Mouse (Mus musculus): ENCODE data around the gene Pid1.

Pid1 gene

GRCm38 (mm10) chr1:84056306-84056705 lies 307.7 kb downstream of the Pid1 start:
- H3K27me3 ChIP-seq (ENCODE audit: control insufficient read depth, insufficient read depth, low read length, poor library complexity, severe bottlenecking): no peaks in the 10 kb centered on the region
- no peaks in the 10 kb centered on the region for H3K36me3 ChIP-seq (ENCODE audit: control insufficient read depth, insufficient read depth, low read length, poor library complexity, severe bottlenecking)
- no peak for DNase-seq (ENCODE audit: low read depth, low spot score)

GRCm38 (mm10) chr1:84025746-84026145 lies 338.2 kb downstream of the Pid1 start:
- H3K27me3 ChIP-seq (ENCODE audit: control insufficient read depth, insufficient read depth, low read length, poor library complexity, severe bottlenecking): no peaks in the 10 kb centered on the region
- DNase-seq (ENCODE audit: low read depth, low spot score): no peak
- no peaks in the 10 kb centered on the region for H3K36me3 ChIP-seq (ENCODE audit: control insufficient read depth, insufficient read depth, low read length, poor library complexity, severe bottlenecking)

- Histone ChIP-seq H3K27me3 (ENCODE audit: control insufficient read depth, insufficient read depth, low read length, poor library complexity, severe bottlenecking) (no peaks in the 10 kb centered on the region), H3K36me3 (ENCODE audit: control insufficient read depth, insufficient read depth, low read length, poor library complexity, severe bottlenecking) (no peaks in the 10 kb centered on the region)
- DNase-seq (ENCODE audit: low read depth, low spot score): no peak
Measured at GRCm38 (mm10) chr1:84012871-84013375, 351.1 kb downstream of the Pid1 start.

- H3K27me3 ChIP-seq (ENCODE audit: control insufficient read depth, insufficient read depth, low read length, poor library complexity, severe bottlenecking): no peaks in the 10 kb centered on the region
- no peaks in the 10 kb centered on the region for H3K36me3 ChIP-seq (ENCODE audit: control insufficient read depth, insufficient read depth, low read length, poor library complexity, severe bottlenecking)
- no peak for DNase-seq (ENCODE audit: low read depth, low spot score)
Measured at GRCm38 (mm10) chr1:84002630-84003029, 361.4 kb downstream of the Pid1 start.

All from splenic B cell, adult 2 months (primary cell).